Mouse (Mus musculus): Measurements from ENCODE around the gene Serpina3f. TPM values are rescaled to one million over a fixed set of nuclear protein-coding genes. Genes with fewer than 3 reads are reported as not detected.

Serpina3f gene
- polyA plus RNA-seq, 1 experiment from 2014 or later, result 0.39 TPM

- H3K9ac ChIP-seq (ENCODE audit: low read length), result no peak overlapping the region
- H3K9me3 ChIP-seq (replicated peaks; ENCODE audit: control insufficient read depth, low read length), result no peaks in the 10 kb centered on the region
- no peaks in the 10 kb centered on the region for H3K27me3 ChIP-seq (replicated peaks; ENCODE audit: control insufficient read depth, insufficient read depth, low read length)
- DNase-seq (ENCODE audit: low spot score), result peak; percentile 1
- H3K36me3 ChIP-seq (ENCODE audit: control insufficient read depth, insufficient read depth, low read length), result no peaks in the 10 kb centered on the region
- 74% methylated on average over 4 of the region's 4 CpGs for WGBS
- no peak overlapping the region for H3K4me2 ChIP-seq (ENCODE audit: low read length)
- no peaks in the 10 kb centered on the region for H3K4me1 ChIP-seq (ENCODE audit: control insufficient read depth, insufficient read depth, low read length)
- no peak for ATAC-seq
- H3K4me3 ChIP-seq (ENCODE audit: low read depth, low read length), result no peak overlapping the region
- no peak overlapping the region for H3K27ac ChIP-seq (ENCODE audit: low read depth, low read length)
These were observed 5.2 kb upstream of the Serpina3f start for GRCm38 (mm10) chr12:104209149-104209548.

GRCm38 (mm10) chr12:104209802-104210201, 4.5 kb upstream of the Serpina3f start:
- Histone ChIP-seq H3K9me3 (replicated peaks; ENCODE audit: control insufficient read depth, low read length) (no peaks in the 10 kb centered on the region), H3K9ac (ENCODE audit: low read length) (no peak overlapping the region), H3K4me3 (ENCODE audit: low read depth, low read length) (no peak overlapping the region), H3K27me3 (replicated peaks; ENCODE audit: control insufficient read depth, insufficient read depth, low read length) (no peaks in the 10 kb centered on the region), H3K27ac (ENCODE audit: low read depth, low read length) (no peak overlapping the region), H3K36me3 (ENCODE audit: control insufficient read depth, insufficient read depth, low read length) (no peaks in the 10 kb centered on the region), H3K4me1 (ENCODE audit: control insufficient read depth, insufficient read depth, low read length) (no peaks in the 10 kb centered on the region), H3K4me2 (ENCODE audit: low read length) (no peak overlapping the region)
- ATAC-seq (no peak), DNase-seq (ENCODE audit: low spot score) (no peak)
- 100% methylated on average over 2 of the region's 2 CpGs for WGBS

- no peak overlapping the region for H3K27ac ChIP-seq (ENCODE audit: low read depth, low read length)
- H3K4me3 ChIP-seq (ENCODE audit: low read depth, low read length), result no peak overlapping the region
- H3K27me3 ChIP-seq (replicated peaks; ENCODE audit: control insufficient read depth, insufficient read depth, low read length), result no peaks in the 10 kb centered on the region
- no peaks in the 10 kb centered on the region for H3K4me1 ChIP-seq (ENCODE audit: control insufficient read depth, insufficient read depth, low read length)
- no peak overlapping the region for H3K4me2 ChIP-seq (ENCODE audit: low read length)
- no peak overlapping the region for H3K9ac ChIP-seq (ENCODE audit: low read length)
- ATAC-seq (no peak), DNase-seq (ENCODE audit: low spot score) (peak; percentile 5)
- H3K36me3 ChIP-seq (ENCODE audit: control insufficient read depth, insufficient read depth, low read length), result no peaks in the 10 kb centered on the region
- WGBS, result 57% methylated on average over 2 of the region's 2 CpGs
- no peaks in the 10 kb centered on the region for H3K9me3 ChIP-seq (replicated peaks; ENCODE audit: control insufficient read depth, low read length)
These were observed 477 bp upstream of the Serpina3f start for GRCm38 (mm10) chr12:104213689-104214444.

GRCm38 (mm10) chr12:104215249-104215648, 905 bp downstream of the Serpina3f start:
- no peak for ATAC-seq
- no peak overlapping the region for H3K9ac ChIP-seq (ENCODE audit: low read length)
- H3K4me1 ChIP-seq (ENCODE audit: control insufficient read depth, insufficient read depth, low read length), result no peaks in the 10 kb centered on the region
- no peak overlapping the region for H3K4me2 ChIP-seq (ENCODE audit: low read length)
- no peaks in the 10 kb centered on the region for H3K27me3 ChIP-seq (replicated peaks; ENCODE audit: control insufficient read depth, insufficient read depth, low read length)
- H3K27ac ChIP-seq (ENCODE audit: low read depth, low read length), result no peak overlapping the region
- DNase-seq (ENCODE audit: low spot score), result no peak
- H3K9me3 ChIP-seq (replicated peaks; ENCODE audit: control insufficient read depth, low read length), result no peaks in the 10 kb centered on the region
- no peak overlapping the region for H3K4me3 ChIP-seq (ENCODE audit: low read depth, low read length)
- H3K36me3 ChIP-seq (ENCODE audit: control insufficient read depth, insufficient read depth, low read length), result no peaks in the 10 kb centered on the region
- WGBS, result 81% methylated on average over 1 of the region's 1 CpGs

- Histone ChIP-seq H3K4me2 (ENCODE audit: low read length) (no peak overlapping the region), H3K27me3 (replicated peaks; ENCODE audit: control insufficient read depth, insufficient read depth, low read length) (no peaks in the 10 kb centered on the region), H3K4me1 (ENCODE audit: control insufficient read depth, insufficient read depth, low read length) (no peaks in the 10 kb centered on the region), H3K36me3 (ENCODE audit: control insufficient read depth, insufficient read depth, low read length) (no peaks in the 10 kb centered on the region), H3K9ac (ENCODE audit: low read length) (no peak overlapping the region), H3K27ac (ENCODE audit: low read depth, low read length) (no peak overlapping the region), H3K4me3 (ENCODE audit: low read depth, low read length) (no peak overlapping the region), H3K9me3 (replicated peaks; ENCODE audit: control insufficient read depth, low read length) (no peaks in the 10 kb centered on the region)
- 77% methylated on average over 1 of the region's 1 CpGs for WGBS
- ATAC-seq (no peak), DNase-seq (ENCODE audit: low spot score) (no peak)
These were observed 7.3 kb downstream of the Serpina3f start for GRCm38 (mm10) chr12:104221616-104222015.

- Histone ChIP-seq H3K27me3 (replicated peaks; ENCODE audit: control insufficient read depth, insufficient read depth, low read length) (no peaks in the 10 kb centered on the region), H3K9me3 (replicated peaks; ENCODE audit: control insufficient read depth, low read length) (no peaks in the 10 kb centered on the region)
- 81% methylated on average over 1 of the region's 1 CpGs for WGBS
These were observed 9.3 kb downstream of the Serpina3f start for GRCm38 (mm10) chr12:104223690-104224089.

GRCm38 (mm10) chr12:104224598-104225300, 10.4 kb downstream of the Serpina3f start:
- ATAC-seq, result no peak
- Histone ChIP-seq H3K27ac (ENCODE audit: low read depth, low read length) (no peak overlapping the region), H3K27me3 (replicated peaks; ENCODE audit: control insufficient read depth, insufficient read depth, low read length) (no peaks in the 10 kb centered on the region), H3K36me3 (ENCODE audit: control insufficient read depth, insufficient read depth, low read length) (no peaks in the 10 kb centered on the region), H3K4me3 (ENCODE audit: low read depth, low read length) (no peak overlapping the region), H3K9ac (ENCODE audit: low read length) (no peak overlapping the region), H3K9me3 (replicated peaks; ENCODE audit: control insufficient read depth, low read length) (no peaks in the 10 kb centered on the region), H3K4me2 (ENCODE audit: low read length) (no peak overlapping the region), H3K4me1 (ENCODE audit: control insufficient read depth, insufficient read depth, low read length) (no peaks in the 10 kb centered on the region)
- DNase-seq (ENCODE audit: low spot score), result no peak
- WGBS, result 80% methylated on average over 7 of the region's 7 CpGs

More at GRCm38 (mm10) chr12:104223690-104224089, 9.3 kb downstream of the Serpina3f start:
- Histone ChIP-seq H3K4me1 (ENCODE audit: control insufficient read depth, insufficient read depth, low read length) (no peaks in the 10 kb centered on the region), H3K9ac (ENCODE audit: low read length) (no peak overlapping the region), H3K4me2 (ENCODE audit: low read length) (no peak overlapping the region), H3K27ac (ENCODE audit: low read depth, low read length) (no peak overlapping the region), H3K36me3 (ENCODE audit: control insufficient read depth, insufficient read depth, low read length) (no peaks in the 10 kb centered on the region), H3K4me3 (ENCODE audit: low read depth, low read length) (no peak overlapping the region)
- no peak for ATAC-seq
- no peak for DNase-seq (ENCODE audit: low spot score)

GRCm38 (mm10) chr12:104230762-104231161, 16.4 kb downstream of the Serpina3f start:
- Histone ChIP-seq H3K4me2 (ENCODE audit: low read length) (no peak overlapping the region), H3K4me1 (ENCODE audit: control insufficient read depth, insufficient read depth, low read length) (no peaks in the 10 kb centered on the region), H3K27ac (ENCODE audit: low read depth, low read length) (no peak overlapping the region), H3K36me3 (ENCODE audit: control insufficient read depth, insufficient read depth, low read length) (no peaks in the 10 kb centered on the region), H3K27me3 (replicated peaks; ENCODE audit: control insufficient read depth, insufficient read depth, low read length) (no peaks in the 10 kb centered on the region), H3K4me3 (ENCODE audit: low read depth, low read length) (no peak overlapping the region), H3K9me3 (replicated peaks; ENCODE audit: control insufficient read depth, low read length) (no peaks in the 10 kb centered on the region), H3K9ac (ENCODE audit: low read length) (no peak overlapping the region)
- 84% methylated on average over 2 of the region's 2 CpGs for WGBS
- no peak for DNase-seq (ENCODE audit: low spot score)
- ATAC-seq, result no peak

GRCm38 (mm10) chr12:104235915-104236314, 21.6 kb downstream of the Serpina3f start, which contains the start of gene Serpina3g:
Serpina3g (plus strand) TSS chr12:104236245.
- ATAC-seq (no peak), DNase-seq (ENCODE audit: low spot score) (no peak)
- Histone ChIP-seq H3K4me3 (ENCODE audit: low read depth, low read length) (no peak within 1 kb of the TSS), H3K4me1 (ENCODE audit: control insufficient read depth, insufficient read depth, low read length) (no peaks in the 10 kb centered on the region), H3K4me2 (ENCODE audit: low read length) (no peak within 1 kb of the TSS), H3K9me3 (replicated peaks; ENCODE audit: control insufficient read depth, low read length) (no peaks in the 10 kb centered on the region), H3K27ac (ENCODE audit: low read depth, low read length) (no peak within 1 kb of the TSS), H3K36me3 (ENCODE audit: control insufficient read depth, insufficient read depth, low read length) (no peaks in the 10 kb centered on the region), H3K9ac (ENCODE audit: low read length) (no peak within 1 kb of the TSS), H3K27me3 (replicated peaks; ENCODE audit: control insufficient read depth, insufficient read depth, low read length) (no peaks in the 10 kb centered on the region)
- WGBS, result 81% methylated on average over 5 of the region's 5 CpGs
